Mouse (Mus musculus) macrophage (primary cell): Measurements from ENCODE around the gene Hus1. TPM values are rescaled to one million over a fixed set of nuclear protein-coding genes. Genes with fewer than 3 reads are reported as not detected.

Source experiments
- H3K27ac ChIP-seq: fragments of 350-480 bp; formaldehyde crosslinking; 2 replicates; pipeline ENCODE4 v1.9.0; 2021
- H3K36me3 ChIP-seq: fragments of 350-480 bp; formaldehyde crosslinking; 2 replicates; pipeline ENCODE4 v1.9.0; 2021; ENCODE audit errors: inconsistent target
- H3K4me3 ChIP-seq: fragments of 350-480 bp; formaldehyde crosslinking; 2 replicates; pipeline ENCODE4 v1.9.0; 2021; ENCODE audit errors: inconsistent target
- H3K79me2 ChIP-seq: fragments of 350-480 bp; formaldehyde crosslinking; 2 replicates; pipeline ENCODE4 v1.9.0; 2021; ENCODE audit errors: inconsistent target
- WGBS: methylation state at CpG from one replicate; pipeline ENCODE4 v1.1.7; 2026; ENCODE audit warnings: inconsistent platforms; ENCODE audit not compliant: missing documents; 5-methylcytosine and 5-hydroxymethylcytosine counted together
- polyA plus RNA-seq: library from polyadenylated mRNA; stranded (reverse); fragments of 250-400 nt; gene quantifications from 3 replicates; pipeline ENCODE4 v1.2.4, GENCODE M21; 2018; ENCODE audit warnings: inconsistent platforms

The Hus1 gene
- polyA plus RNA-seq, 1 experiment from 2014 or later = 4.8 TPM

DNA sequence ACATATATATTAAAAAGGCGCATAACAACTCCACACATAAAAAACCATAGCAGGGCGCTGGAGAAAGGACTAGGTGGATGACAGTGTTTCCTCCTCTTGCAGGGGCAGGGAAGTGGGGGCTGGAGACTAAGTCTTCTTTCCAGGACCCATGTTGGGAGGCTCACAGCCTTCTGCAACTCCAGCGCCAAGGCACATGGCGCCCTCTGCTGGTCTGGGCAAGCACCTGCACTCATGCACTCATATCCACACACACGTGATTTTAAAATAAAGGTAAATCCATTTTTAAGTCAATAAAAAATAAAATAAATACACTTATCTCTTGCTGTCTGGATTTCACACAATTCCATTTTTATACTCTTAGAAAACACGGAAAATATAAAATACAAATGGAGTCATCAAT lies 54.0 kb downstream of the Hus1 start:
- 74% methylated on average over 6 of the region's 6 CpGs for WGBS
- Histone ChIP-seq H3K27ac (no peak overlapping the region), H3K4me3 (no peak overlapping the region), H3K79me2 (no peaks in the 10 kb centered on the region), H3K36me3 (no peaks in the 10 kb centered on the region)

DNA sequence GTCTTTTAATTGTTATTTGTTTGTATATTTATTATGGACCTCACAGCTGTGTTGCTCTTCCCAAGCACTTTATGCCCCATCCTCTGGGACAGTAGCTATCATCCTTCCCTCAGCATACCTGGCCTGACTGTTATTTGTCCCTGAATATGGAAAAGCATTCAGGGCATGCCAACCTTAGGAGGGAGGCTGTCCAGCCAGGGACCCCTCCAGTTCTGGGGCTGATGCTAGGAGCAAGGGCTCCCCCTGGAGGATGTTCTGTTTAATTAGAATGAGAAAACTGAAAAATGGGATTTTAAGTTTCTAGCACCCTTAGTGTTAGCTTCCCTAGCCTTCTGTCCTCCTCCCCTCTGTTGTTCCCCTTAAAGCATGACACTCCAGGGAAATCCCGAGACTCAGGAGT lies 55.3 kb downstream of the Hus1 start:
- Histone ChIP-seq H3K79me2 (no peaks in the 10 kb centered on the region), H3K4me3 (no peak overlapping the region), H3K36me3 (no peaks in the 10 kb centered on the region), H3K27ac (no peak overlapping the region)
- WGBS = 17% methylated on average over 1 of the region's 1 CpGs

- 89% methylated on average over 6 of the region's 6 CpGs for WGBS
- no peaks in the 10 kb centered on the region for H3K79me2 ChIP-seq
- no peaks in the 10 kb centered on the region for H3K36me3 ChIP-seq
- H3K27ac ChIP-seq = no peak overlapping the region
- no peak overlapping the region for H3K4me3 ChIP-seq
Measured at GRCm38 (mm10) chr11:8949765-8950430, 61.1 kb downstream of the Hus1 start.

DNA sequence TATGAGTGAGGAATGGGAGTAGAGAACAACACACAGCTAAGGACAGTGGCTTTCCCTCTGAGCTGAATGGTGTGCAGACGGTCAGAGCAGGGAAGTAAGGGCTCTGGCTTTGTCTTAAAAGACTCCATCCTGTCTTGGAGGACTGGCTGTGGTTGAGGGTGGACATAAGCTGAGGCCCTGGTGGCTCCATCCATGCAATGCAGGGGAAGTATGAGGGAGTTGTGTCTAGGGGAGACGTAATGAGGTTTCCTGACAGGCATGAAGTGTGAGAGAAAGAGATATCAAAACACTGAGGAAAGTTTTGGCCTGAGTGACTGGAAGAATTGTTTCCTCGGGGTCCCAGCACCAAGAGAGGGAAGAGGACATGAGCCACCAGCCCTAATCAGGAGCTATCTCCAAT lies 62.1 kb downstream of the Hus1 start:
- H3K36me3 ChIP-seq = no peaks in the 10 kb centered on the region
- 45% methylated on average over 3 of the region's 3 CpGs for WGBS
- no peak overlapping the region for H3K4me3 ChIP-seq
- H3K79me2 ChIP-seq = no peaks in the 10 kb centered on the region
- H3K27ac ChIP-seq = no peak overlapping the region

GRCm38 (mm10) chr11:8944114-8944513 lies 66.9 kb downstream of the Hus1 start:
- no peak overlapping the region for H3K27ac ChIP-seq
- 74% methylated on average over 4 of the region's 4 CpGs for WGBS
- H3K36me3 ChIP-seq = no peaks in the 10 kb centered on the region
- H3K4me3 ChIP-seq = no peak overlapping the region
- H3K79me2 ChIP-seq = no peaks in the 10 kb centered on the region

Other genes starting within 250 kb of the Hus1 start
- not detected in 3 replicates for gene Pkd1l1, start 37.9 kb downstream of the Hus1 start, polyA plus RNA-seq
- 0.36 to 0.56 TPM (median 0.42 TPM) in 3 replicates for gene Gm11992, start 37.4 kb upstream of the Hus1 start, polyA plus RNA-seq
- gene Sun3, start 37.8 kb upstream of the Hus1 start, polyA plus RNA-seq = not detected in 3 replicates
- gene Upp1, start 106.9 kb upstream of the Hus1 start, polyA plus RNA-seq = 0.23 TPM in 1 of 3 replicates, not detected in the others
- 0.01 to 0.06 TPM (median 0.04 TPM) in 3 replicates for gene Abca13, start 180.8 kb upstream of the Hus1 start, polyA plus RNA-seq